Mouse (Mus musculus): ENCODE results near the gene 1700025C18Rik. TPM values are rescaled to one million over a fixed set of nuclear protein-coding genes. Genes with fewer than 3 reads are reported as not detected.

Gene 1700025C18Rik
- polyA plus RNA-seq, 1 experiment from 2014 or later = not detected

DNA sequence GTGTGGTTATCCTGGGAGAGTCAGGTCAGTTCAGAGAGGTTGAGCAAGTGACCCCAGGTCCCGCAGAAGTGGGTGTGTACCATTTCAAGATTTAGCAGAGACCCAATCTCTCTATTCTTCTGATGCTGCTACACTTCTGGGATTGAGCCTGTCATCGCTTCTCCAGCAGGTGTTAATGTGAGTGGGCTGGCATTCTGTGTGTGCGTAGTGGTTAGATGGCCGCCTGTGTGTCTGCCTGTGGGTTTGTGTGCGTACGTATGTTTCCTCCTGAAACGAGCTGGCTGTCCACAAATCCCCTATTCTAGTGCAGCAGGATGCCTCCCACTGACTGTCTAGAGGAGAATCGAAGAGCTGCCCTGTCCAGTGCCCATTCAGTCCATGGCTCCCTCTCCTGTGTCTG lies 12.5 kb downstream of the 1700025C18Rik start:
- H3K4me3 ChIP-seq (replicated peaks) = no peak overlapping the region
- no peaks in the 10 kb centered on the region for H3K36me3 ChIP-seq
- WGBS = 68% methylated on average over 8 of the region's 8 CpGs
- no peak overlapping the region for H3K9ac ChIP-seq
- no peak for ATAC-seq (ENCODE audit: insufficient number of reproducible peaks, low FRiP score, low TSS enrichment, low read depth)
- H3K9me3 ChIP-seq (replicated peaks) = no peaks in the 10 kb centered on the region
- H3K27me3 ChIP-seq = peaks cover 83% of the 10 kb centered on the region
- H3K4me2 ChIP-seq (replicated peaks) = no peak overlapping the region
- H3K27ac ChIP-seq (replicated peaks) = no peak overlapping the region
- peaks cover 4% of the 10 kb centered on the region; the same call in 1 of the 2 replicates for H3K4me1 ChIP-seq

GRCm38 (mm10) chr2:165077055-165077454 lies 13.5 kb downstream of the 1700025C18Rik start:
- WGBS = 10% methylated on average over 9 of the region's 9 CpGs
- H3K9ac ChIP-seq = no peak overlapping the region
- peaks cover 91% of the 10 kb centered on the region for H3K27me3 ChIP-seq

DNA sequence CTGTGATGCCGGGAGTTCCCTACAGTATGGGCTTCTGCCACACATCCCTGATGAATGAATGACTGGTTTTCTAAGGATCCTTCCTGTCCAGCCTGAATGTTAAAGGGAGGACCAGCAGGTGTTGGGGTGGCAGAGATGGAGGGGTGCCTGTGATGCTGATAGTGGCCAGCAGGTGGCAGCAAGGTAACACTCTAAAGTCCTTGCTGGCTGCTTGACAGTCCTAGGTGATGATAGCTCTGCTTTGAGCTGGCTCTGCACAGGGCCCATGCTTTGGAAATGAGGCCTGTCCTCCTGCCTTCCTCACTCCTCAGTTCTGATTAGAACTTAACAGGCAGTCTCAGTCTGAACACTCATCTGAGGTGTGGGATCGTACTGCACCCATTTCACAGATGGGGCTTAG lies 15.6 kb downstream of the 1700025C18Rik start:
- Histone ChIP-seq H3K36me3 (no peaks in the 10 kb centered on the region), H3K9ac (no peak overlapping the region), H3K4me2 (replicated peaks) (no peak overlapping the region), H3K27me3 (peaks cover 88% of the 10 kb centered on the region), H3K9me3 (replicated peaks) (no peaks in the 10 kb centered on the region), H3K27ac (replicated peaks) (no peak overlapping the region), H3K4me3 (replicated peaks) (no peak overlapping the region), H3K4me1 (peaks cover 8% of the 10 kb centered on the region)
- ATAC-seq (ENCODE audit: insufficient number of reproducible peaks, low FRiP score, low TSS enrichment, low read depth) = no peak
- 37% methylated on average over 2 of the region's 2 CpGs for WGBS

More at GRCm38 (mm10) chr2:165077055-165077454, 13.5 kb downstream of the 1700025C18Rik start:
- Histone ChIP-seq H3K4me3 (replicated peaks) (no peak overlapping the region), H3K4me2 (replicated peaks) (no peak overlapping the region), H3K36me3 (no peaks in the 10 kb centered on the region), H3K27ac (replicated peaks) (no peak overlapping the region), H3K9me3 (replicated peaks) (no peaks in the 10 kb centered on the region), H3K4me1 (peaks cover 4% of the 10 kb centered on the region; the same call in 1 of the 2 replicates)
- ATAC-seq (ENCODE audit: insufficient number of reproducible peaks, low FRiP score, low TSS enrichment, low read depth) = no peak

DNA sequence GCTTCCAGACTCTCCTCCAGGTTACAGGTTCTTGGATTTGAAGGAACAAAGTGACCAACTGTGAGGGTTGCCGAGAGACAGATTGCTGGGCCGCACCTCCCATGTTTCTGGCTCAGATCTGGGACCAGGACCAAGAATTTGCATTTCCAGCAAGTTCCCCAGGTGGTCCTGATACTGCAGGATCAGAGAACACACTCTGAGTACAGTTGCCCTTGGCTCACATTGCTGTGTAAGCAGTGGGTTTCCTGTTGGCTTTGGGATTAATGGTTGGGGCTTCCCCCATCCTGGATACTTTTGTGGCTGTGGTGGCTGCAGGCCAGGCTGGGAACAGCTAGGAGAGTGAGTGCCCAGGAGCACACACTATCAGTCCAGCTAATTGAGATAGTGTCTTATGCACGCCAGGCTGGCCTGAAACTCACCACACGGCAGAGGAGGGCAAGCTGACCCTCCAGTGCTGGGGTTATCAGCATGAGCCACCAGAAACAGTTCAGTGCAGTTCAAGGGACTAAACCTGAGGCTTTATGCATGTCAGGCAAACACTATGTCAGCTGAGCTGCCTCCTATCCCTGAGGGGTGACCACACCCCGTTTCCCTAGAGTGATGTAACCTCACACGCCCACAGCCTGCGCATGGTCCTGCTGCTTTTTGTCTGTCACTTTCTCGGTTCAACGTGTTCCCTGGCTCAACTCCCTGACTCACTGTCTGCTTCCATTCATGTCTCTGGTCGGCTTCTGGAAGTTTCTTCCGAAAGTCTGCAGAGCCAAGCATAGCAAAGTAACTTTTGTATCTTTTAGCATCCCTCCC lies 16.3 kb downstream of the 1700025C18Rik start:
- ATAC-seq (ENCODE audit: insufficient number of reproducible peaks, low FRiP score, low TSS enrichment, low read depth) = no peak

DNA sequence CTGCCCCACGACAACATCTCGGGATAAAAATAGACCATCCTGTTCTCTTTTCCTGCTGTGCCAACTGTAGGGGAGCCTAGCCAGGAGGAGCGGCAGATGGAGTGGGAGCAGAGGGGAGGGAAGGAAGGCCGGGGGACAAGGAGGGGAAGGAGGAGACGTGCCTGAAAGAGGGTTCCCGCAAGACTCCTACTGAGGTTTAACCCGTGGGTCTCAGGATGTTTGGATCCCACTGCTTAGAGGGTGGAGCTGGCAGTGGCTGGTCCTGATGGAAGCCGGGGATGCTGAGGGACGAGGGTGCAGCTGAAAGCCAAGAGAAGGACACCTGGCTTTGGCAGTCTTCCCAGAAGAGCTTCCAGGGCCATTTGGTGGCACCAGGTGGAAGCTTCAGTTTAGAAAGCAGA lies 17.2 kb downstream of the 1700025C18Rik start:
- H3K27me3 ChIP-seq = peaks cover 76% of the 10 kb centered on the region
- peaks cover 9% of the 10 kb centered on the region for H3K4me1 ChIP-seq
- H3K9ac ChIP-seq = no peak overlapping the region
- no peaks in the 10 kb centered on the region for H3K9me3 ChIP-seq (replicated peaks)
- ATAC-seq (ENCODE audit: insufficient number of reproducible peaks, low FRiP score, low TSS enrichment, low read depth) = no peak
- H3K4me3 ChIP-seq (replicated peaks) = no peak overlapping the region
- H3K36me3 ChIP-seq = no peaks in the 10 kb centered on the region
- WGBS = 24% methylated on average over 9 of the region's 9 CpGs
- H3K4me2 ChIP-seq (replicated peaks) = no peak overlapping the region
- no peak overlapping the region for H3K27ac ChIP-seq (replicated peaks)

More for the DNA sequence above, 16.3 kb downstream of the 1700025C18Rik start:
- no peaks in the 10 kb centered on the region for H3K9me3 ChIP-seq (replicated peaks)
- H3K27ac ChIP-seq (replicated peaks) = no peak overlapping the region
- H3K36me3 ChIP-seq = no peaks in the 10 kb centered on the region
- WGBS = 40% methylated on average over 11 of the region's 11 CpGs
- no peak overlapping the region for H3K4me3 ChIP-seq (replicated peaks)
- H3K9ac ChIP-seq = no peak overlapping the region
- H3K4me2 ChIP-seq (replicated peaks) = no peak overlapping the region
- H3K4me1 ChIP-seq = peaks cover 9% of the 10 kb centered on the region
- H3K27me3 ChIP-seq = peaks cover 86% of the 10 kb centered on the region

- Histone ChIP-seq H3K27ac (replicated peaks) (no peak overlapping the region), H3K4me2 (replicated peaks) (peak overlapping the region; percentile 31; the same call in 1 of the 2 replicates), H3K4me3 (replicated peaks) (no peak overlapping the region), H3K36me3 (no peaks in the 10 kb centered on the region), H3K4me1 (peaks cover 9% of the 10 kb centered on the region), H3K9me3 (replicated peaks) (no peaks in the 10 kb centered on the region), H3K27me3 (peaks cover 45% of the 10 kb centered on the region), H3K9ac (no peak overlapping the region)
- WGBS = 15% methylated on average over 23 of the region's 23 CpGs
- ATAC-seq (ENCODE audit: insufficient number of reproducible peaks, low FRiP score, low TSS enrichment, low read depth) = 0 out of 2 replicates have a peak, but pooled peaks have one; percentile 45
These were observed 20.3 kb downstream of the 1700025C18Rik start for GRCm38 (mm10) chr2:165070096-165070816.

- Histone ChIP-seq H3K9me3 (replicated peaks) (no peaks in the 10 kb centered on the region), H3K36me3 (no peaks in the 10 kb centered on the region), H3K4me1 (peaks cover 9% of the 10 kb centered on the region), H3K4me3 (replicated peaks) (no peak overlapping the region), H3K27ac (replicated peaks) (no peak overlapping the region), H3K4me2 (replicated peaks) (no peak overlapping the region), H3K9ac (no peak overlapping the region), H3K27me3 (peaks cover 32% of the 10 kb centered on the region)
- WGBS = 54% methylated on average over 2 of the region's 2 CpGs
- no peak for ATAC-seq (ENCODE audit: insufficient number of reproducible peaks, low FRiP score, low TSS enrichment, low read depth)
These were observed 21.7 kb downstream of the 1700025C18Rik start for GRCm38 (mm10) chr2:165068806-165069205.

DNA sequence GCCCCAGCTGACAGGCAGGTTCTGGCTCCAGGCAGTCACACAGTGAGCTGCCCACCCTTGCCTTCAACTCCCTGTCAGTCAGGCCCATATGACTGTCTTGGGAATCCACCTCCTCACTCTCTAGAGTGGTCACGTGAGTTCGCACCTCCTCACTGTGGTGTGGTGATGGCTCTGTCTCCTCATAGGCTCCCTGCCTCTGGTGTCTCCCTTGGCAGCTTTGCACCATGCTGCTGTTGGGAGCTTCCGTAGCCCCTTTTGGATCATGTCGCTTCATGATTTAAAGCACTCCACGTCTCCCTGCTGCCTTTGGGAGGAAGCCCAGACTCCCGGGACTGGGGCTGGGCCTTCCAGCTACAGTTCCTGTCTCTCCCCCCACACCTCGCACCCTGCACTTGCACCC lies 26.1 kb downstream of the 1700025C18Rik start:
- no peak for ATAC-seq (ENCODE audit: insufficient number of reproducible peaks, low FRiP score, low TSS enrichment, low read depth)
- Histone ChIP-seq H3K4me2 (replicated peaks) (no peak overlapping the region), H3K4me3 (replicated peaks) (no peak overlapping the region), H3K36me3 (no peaks in the 10 kb centered on the region), H3K4me1 (no peaks in the 10 kb centered on the region), H3K27me3 (0 out of 2 replicates have a peak, but pooled peaks cover under 1% of the 10 kb centered on the region), H3K27ac (replicated peaks) (no peak overlapping the region), H3K9me3 (replicated peaks) (no peaks in the 10 kb centered on the region), H3K9ac (no peak overlapping the region)
- WGBS = 63% methylated on average over 7 of the region's 7 CpGs

GRCm38 (mm10) chr2:165061638-165062433 lies 28.7 kb downstream of the 1700025C18Rik start:
- 0 out of 2 replicates have a peak, but pooled peaks cover under 1% of the 10 kb centered on the region for H3K27me3 ChIP-seq
- H3K36me3 ChIP-seq = no peaks in the 10 kb centered on the region
- H3K27ac ChIP-seq (replicated peaks) = no peak overlapping the region
- H3K4me1 ChIP-seq = no peaks in the 10 kb centered on the region
- H3K4me3 ChIP-seq (replicated peaks) = no peak overlapping the region
- no peak for ATAC-seq (ENCODE audit: insufficient number of reproducible peaks, low FRiP score, low TSS enrichment, low read depth)
- 74% methylated on average over 16 of the region's 16 CpGs for WGBS
- H3K4me2 ChIP-seq (replicated peaks) = no peak overlapping the region
- H3K9me3 ChIP-seq (replicated peaks) = no peaks in the 10 kb centered on the region
- H3K9ac ChIP-seq = no peak overlapping the region

DNA sequence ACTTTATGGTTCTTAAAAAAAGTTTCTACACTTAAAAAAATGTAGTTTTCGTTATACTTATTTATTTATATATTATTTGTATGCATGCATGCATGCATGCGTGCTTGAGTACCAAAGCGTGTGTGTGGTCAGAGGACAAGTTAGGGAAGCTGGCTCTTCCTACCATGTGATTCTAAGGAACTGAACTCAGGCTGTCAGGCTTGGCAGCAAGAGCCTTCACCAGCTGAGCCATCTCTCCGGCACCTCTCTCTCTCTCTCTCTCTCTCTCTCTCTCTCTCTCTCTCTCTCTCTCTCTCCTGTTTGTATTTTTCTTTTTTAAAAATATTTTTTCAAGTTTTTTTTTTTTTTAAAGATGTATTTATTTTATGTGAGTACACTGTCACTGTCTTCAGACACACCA lies 30.6 kb downstream of the 1700025C18Rik start:
- Histone ChIP-seq H3K4me3 (replicated peaks) (no peak overlapping the region), H3K4me2 (replicated peaks) (no peak overlapping the region), H3K27me3 (peaks cover 7% of the 10 kb centered on the region; the same call in 1 of the 2 replicates), H3K27ac (replicated peaks) (no peak overlapping the region), H3K9me3 (replicated peaks) (no peaks in the 10 kb centered on the region), H3K9ac (no peak overlapping the region), H3K36me3 (no peaks in the 10 kb centered on the region), H3K4me1 (peaks cover 7% of the 10 kb centered on the region; the same call in 1 of the 2 replicates)
- no peak for ATAC-seq (ENCODE audit: insufficient number of reproducible peaks, low FRiP score, low TSS enrichment, low read depth)
- 89% methylated on average over 4 of the region's 4 CpGs for WGBS

Measured in embryonic facial prominence, embryonic 15.5 days (tissue).